Mouse (Mus musculus) kidney, adult 2 months (tissue): ENCODE results near the gene Slc1a1. TPM values are rescaled to one million over a fixed set of nuclear protein-coding genes. Genes with fewer than 3 reads are reported as not detected.

Experiments used
- DNase-seq: peaks from one replicate; pipeline ENCODE4 v3.0.0; 2021
- H3K27ac ChIP-seq: fragments of 200-500 bp; 2 replicates; pipeline ENCODE4 v1.5.1; 2012; ENCODE audit warnings: low read depth, low read length, control low read depth, inconsistent platforms; ENCODE audit not compliant: insufficient read depth
- H3K27me3 ChIP-seq: fragments of 200-500 bp; replicated peaks from 2 replicates; pipeline ENCODE4 v1.6.1; 2012; ENCODE audit warnings: mild to moderate bottlenecking, moderate library complexity, low read length, inconsistent platforms; ENCODE audit not compliant: control insufficient read depth, insufficient read depth
- H3K36me3 ChIP-seq: fragments of 200-500 bp; 2 replicates; pipeline ENCODE4 v1.6.1; 2012; ENCODE audit warnings: mild to moderate bottlenecking, moderate library complexity, low read length, inconsistent platforms; ENCODE audit not compliant: control insufficient read depth, insufficient read depth
- H3K4me1 ChIP-seq: fragments of 200-500 bp; 2 replicates; pipeline ENCODE4 v1.6.1; 2011; ENCODE audit warnings: low read length; ENCODE audit not compliant: control insufficient read depth, insufficient read depth
- H3K4me3 ChIP-seq: fragments of 200-500 bp; 2 replicates; pipeline ENCODE4 v1.5.1; 2011; ENCODE audit warnings: mild to moderate bottlenecking, low read depth, low read length, control low read depth; ENCODE audit not compliant: insufficient read depth
- CTCF ChIP-seq: fragments of 200-500 bp; conservative IDR thresholded peaks from 2 replicates; pipeline ENCODE4 v1.5.1; 2011; ENCODE audit warnings: low read depth, mild to moderate bottlenecking, control low read depth, low read length, moderate library complexity, mixed read lengths; ENCODE audit not compliant: insufficient read depth, insufficient read length
- POLR2A ChIP-seq: fragments of 200-500 bp; IDR thresholded peaks from one replicate; pipeline ENCODE4 v1.6.1; 2011; ENCODE audit warnings: low read depth, low read length, control low read depth
- WGBS: fragments of 180-500 bp; shearing (Covaris S2); methylation state at CpG from one replicate; pipeline ENCODE4 v1.1.7; 2018; 5-methylcytosine and 5-hydroxymethylcytosine counted together
- polyA plus RNA-seq: library from polyadenylated mRNA; depleted of rRNA; stranded (reverse); fragments of >200 nt; gene quantifications from 2 replicates; pipeline ENCODE4 v1.2.3, GENCODE M21; 2012

Slc1a1 gene
- polyA plus RNA-seq, 1 experiment, result 86.5 TPM

DNA sequence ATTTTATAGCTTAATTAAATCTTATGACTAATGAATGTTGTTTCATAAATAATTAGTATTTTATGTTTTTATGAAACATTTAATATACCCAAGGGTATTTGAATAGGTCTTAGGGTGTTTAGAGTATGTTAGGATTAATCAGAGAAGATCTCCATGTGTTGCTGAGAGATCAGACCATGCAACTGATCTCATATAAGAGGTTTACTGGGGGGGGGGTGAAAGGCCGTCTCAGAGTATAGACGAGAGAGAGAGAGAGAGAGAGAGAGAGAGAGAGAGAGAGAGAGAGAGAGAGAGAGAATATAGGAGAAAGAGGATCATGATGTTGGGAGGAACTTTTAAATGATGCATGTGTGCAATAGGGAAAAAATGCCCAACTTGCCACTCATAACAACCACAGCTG, 35.5 kb downstream of the Slc1a1 start:
- Histone ChIP-seq H3K4me3 (no peak overlapping the region), H3K36me3 (no peaks in the 10 kb centered on the region; the same call in 1 of the 2 replicates), H3K27ac (no peak overlapping the region), H3K27me3 (no peaks in the 10 kb centered on the region), H3K4me1 (peaks cover 11% of the 10 kb centered on the region; the same call in 1 of the 2 replicates)
- 47% methylated on average over 2 of the region's 2 CpGs for WGBS
- TF ChIP-seq CTCF (no peak), POLR2A (no peak)
- DNase-seq, result no peak

DNA sequence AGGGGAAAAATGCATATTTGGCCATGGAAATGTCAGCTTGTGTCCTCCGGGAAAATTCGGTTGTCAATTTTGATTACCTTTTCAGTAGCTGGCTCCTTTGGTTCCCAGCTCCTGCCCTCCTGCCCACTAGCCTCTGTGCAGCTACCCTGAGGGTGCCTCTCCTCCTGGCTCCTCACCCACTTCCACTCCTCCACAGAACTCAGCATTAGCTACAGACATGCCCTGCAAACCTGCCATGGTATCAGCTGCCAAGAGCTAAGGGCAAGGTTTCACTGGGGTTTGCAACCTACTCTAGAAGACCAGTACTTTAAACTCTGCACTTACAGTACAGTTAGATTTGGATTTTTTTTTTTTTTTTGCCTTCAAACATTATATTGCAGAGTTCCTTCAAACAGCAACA, 44.6 kb downstream of the Slc1a1 start:
- no peaks in the 10 kb centered on the region; the same call in 1 of the 2 replicates for H3K36me3 ChIP-seq
- peak; percentile 76 for DNase-seq

DNA sequence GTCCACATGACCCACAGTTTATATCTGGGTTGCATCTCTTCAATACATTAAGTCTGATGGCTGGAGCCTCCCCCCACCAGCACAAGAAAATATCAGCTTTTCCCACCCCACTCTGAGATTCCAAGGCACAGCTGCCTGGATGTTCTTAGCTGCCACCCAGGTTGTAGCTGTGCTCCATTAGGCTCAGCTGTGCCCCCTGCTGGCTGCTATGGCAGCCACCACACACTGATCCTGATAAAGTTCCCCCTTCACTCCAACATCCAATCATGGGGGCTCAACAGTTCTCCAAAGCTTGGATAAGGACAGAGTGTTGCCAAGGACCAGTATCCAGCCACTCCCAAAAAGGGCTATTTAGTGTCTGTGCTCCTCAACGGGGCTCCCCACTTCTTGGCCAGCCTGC, 48.3 kb downstream of the Slc1a1 start:
- DNase-seq, result peak; percentile 52
- TF ChIP-seq CTCF, result peak; percentile 79
- no peak for TF ChIP-seq POLR2A
- H3K36me3 ChIP-seq, result no peaks in the 10 kb centered on the region; the same call in 1 of the 2 replicates
- no peaks in the 10 kb centered on the region for H3K27me3 ChIP-seq
- 53% methylated on average over 1 of the region's 1 CpGs for WGBS
- no peak overlapping the region for H3K27ac ChIP-seq
- H3K4me3 ChIP-seq, result no peak overlapping the region
- peaks cover 6% of the 10 kb centered on the region; the same call in 1 of the 2 replicates for H3K4me1 ChIP-seq

More for the DNA sequence above, 44.6 kb downstream of the Slc1a1 start:
- TF ChIP-seq CTCF (no peak), POLR2A (no peak)
- Histone ChIP-seq H3K27me3 (no peaks in the 10 kb centered on the region), H3K27ac (no peak overlapping the region; the same call in 1 of the 2 replicates), H3K4me1 (peaks cover 4% of the 10 kb centered on the region; the same call in 1 of the 2 replicates), H3K4me3 (no peak overlapping the region)
- WGBS, result 79% methylated on average over 2 of the region's 2 CpGs

DNA sequence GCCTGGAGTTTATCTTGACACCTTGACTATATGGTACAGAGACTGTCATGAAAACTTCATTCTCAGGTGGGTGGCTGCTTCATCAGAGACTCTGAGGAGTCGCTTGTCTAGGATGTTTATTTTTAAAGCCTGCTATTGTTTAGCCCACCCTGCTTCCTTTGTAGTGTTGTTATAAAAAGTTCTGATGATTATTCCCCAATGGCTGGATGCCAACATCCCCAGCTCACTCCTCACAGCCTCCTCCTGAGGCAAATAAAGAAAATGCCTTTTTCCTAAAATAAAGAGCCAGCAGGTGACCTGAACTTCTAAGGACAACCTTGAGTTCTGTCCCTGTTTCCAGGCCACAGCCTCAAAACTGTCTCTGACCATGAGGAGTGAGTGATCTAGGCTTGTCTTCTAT, 53.6 kb downstream of the Slc1a1 start:
- TF ChIP-seq CTCF, result no peak
- TF ChIP-seq POLR2A, result no peak
- no peaks in the 10 kb centered on the region; the same call in 1 of the 2 replicates for H3K27me3 ChIP-seq
- peak; percentile 23 for DNase-seq

DNA sequence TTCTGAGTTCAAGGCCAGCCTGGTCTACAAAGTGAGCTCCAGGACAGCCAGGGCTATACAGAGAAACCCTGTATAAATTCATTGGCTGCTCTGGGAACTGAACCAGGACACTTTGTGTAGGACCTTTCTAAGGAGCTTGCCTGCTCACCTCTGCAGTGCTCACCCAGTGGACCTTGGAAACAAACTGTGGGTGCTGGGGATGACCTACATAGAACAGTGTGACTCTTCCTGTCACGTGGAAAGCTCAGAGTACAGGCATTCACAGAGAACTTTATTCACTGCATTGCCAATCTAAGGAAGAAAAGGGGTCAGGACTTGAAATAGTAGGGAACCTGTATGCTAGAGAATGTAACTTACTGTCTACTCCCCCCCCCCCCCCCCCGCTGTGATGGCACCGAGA, 54.4 kb downstream of the Slc1a1 start:
- WGBS, result 65% methylated on average over 3 of the region's 3 CpGs
- H3K4me3 ChIP-seq, result no peak overlapping the region
- no peaks in the 10 kb centered on the region for H3K36me3 ChIP-seq
- peaks cover 11% of the 10 kb centered on the region for H3K4me1 ChIP-seq
- peak; percentile 78 for DNase-seq
- no peaks in the 10 kb centered on the region; the same call in 1 of the 2 replicates for H3K27me3 ChIP-seq
- no peak overlapping the region for H3K27ac ChIP-seq
- TF ChIP-seq POLR2A (no peak), CTCF (no peak)

More for the DNA sequence above, 53.6 kb downstream of the Slc1a1 start:
- Histone ChIP-seq H3K27ac (no peak overlapping the region), H3K4me1 (peaks cover 11% of the 10 kb centered on the region), H3K4me3 (no peak overlapping the region), H3K36me3 (no peaks in the 10 kb centered on the region)
- 60% methylated on average over 1 of the region's 1 CpGs for whole genome bisulfite sequencing

DNA sequence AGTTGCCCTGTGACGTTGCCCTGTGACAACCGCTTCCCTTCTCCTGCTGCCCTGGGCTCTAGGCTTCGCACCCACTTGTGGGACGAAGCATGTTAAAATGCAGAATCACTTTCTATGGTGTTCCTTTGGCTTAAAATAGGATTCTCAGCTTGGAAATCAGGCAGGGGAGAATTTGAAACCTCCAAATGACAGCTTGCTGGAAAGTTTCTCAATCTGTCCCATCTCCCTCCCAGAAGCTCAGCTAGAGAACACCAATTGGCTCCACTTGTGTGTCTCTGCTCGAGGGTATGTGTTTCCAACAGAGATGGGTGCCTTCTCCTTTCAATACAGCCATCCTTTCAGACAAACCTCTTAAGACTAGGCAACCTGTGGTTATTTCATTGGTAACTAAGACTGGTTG, 56.4 kb downstream of the Slc1a1 start:
- H3K27me3 ChIP-seq, result no peaks in the 10 kb centered on the region; the same call in 1 of the 2 replicates
- peaks cover 11% of the 10 kb centered on the region for H3K4me1 ChIP-seq
- no peak overlapping the region for H3K27ac ChIP-seq
- DNase-seq, result no peak
- no peaks in the 10 kb centered on the region; the same call in none of the 2 replicates for H3K36me3 ChIP-seq
- no peak overlapping the region for H3K4me3 ChIP-seq
- 81% methylated on average over 5 of the region's 5 CpGs for WGBS
- TF ChIP-seq POLR2A, result no peak
- no peak for TF ChIP-seq CTCF

DNA sequence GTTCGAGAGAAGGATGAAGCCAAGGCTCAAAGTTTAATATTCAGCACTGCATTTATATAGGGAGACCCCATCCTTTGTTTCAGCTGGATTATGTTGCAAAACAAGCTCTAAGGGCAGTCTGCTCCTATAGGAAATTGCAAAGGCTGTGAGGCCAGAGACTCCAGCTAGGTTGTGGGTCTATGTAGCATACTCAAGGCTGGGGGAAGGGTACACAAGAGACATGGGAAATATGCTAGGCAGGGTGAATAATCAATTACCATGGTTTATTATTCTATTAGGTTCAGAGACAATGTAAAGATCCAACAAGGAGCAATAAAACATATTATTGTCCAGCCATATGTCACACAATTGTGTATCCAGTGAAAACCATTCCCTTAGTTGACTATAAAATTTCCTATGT, 57.0 kb downstream of the Slc1a1 start:
- 95% methylated on average over 1 of the region's 1 CpGs for WGBS
- DNase-seq, result no peak
- H3K4me3 ChIP-seq, result no peak overlapping the region
- H3K27me3 ChIP-seq, result no peaks in the 10 kb centered on the region; the same call in 1 of the 2 replicates
- H3K4me1 ChIP-seq, result peaks cover 11% of the 10 kb centered on the region
- H3K36me3 ChIP-seq, result no peaks in the 10 kb centered on the region; the same call in none of the 2 replicates
- H3K27ac ChIP-seq, result no peak overlapping the region
- TF ChIP-seq POLR2A (no peak), CTCF (no peak)

DNA sequence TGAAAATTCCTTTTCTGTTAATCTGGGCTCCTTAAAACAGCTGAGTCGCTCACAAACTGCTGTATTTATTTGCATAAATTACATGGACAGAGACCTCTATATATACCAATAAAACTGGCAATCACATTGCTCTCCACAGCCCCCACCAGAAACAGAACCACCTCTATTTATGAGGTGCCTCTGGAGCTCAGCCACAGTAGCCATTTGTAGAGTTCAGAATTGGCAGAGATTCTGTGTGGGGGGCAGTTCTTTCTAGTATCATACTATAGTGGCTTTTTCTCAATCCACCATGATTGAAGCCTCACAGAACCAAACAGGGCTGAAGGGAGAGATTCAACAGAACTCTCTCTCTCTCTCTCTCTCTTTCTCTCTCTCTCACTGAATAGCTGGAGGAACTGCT, 61.8 kb downstream of the Slc1a1 start:
- Histone ChIP-seq H3K4me1 (no peaks in the 10 kb centered on the region), H3K27ac (no peak overlapping the region), H3K36me3 (no peaks in the 10 kb centered on the region; the same call in none of the 2 replicates), H3K27me3 (no peaks in the 10 kb centered on the region), H3K4me3 (no peak overlapping the region)
- DNase-seq, result no peak
- TF ChIP-seq POLR2A (no peak), CTCF (no peak)
- WGBS, result 69% methylated on average over 1 of the region's 1 CpGs
